Mouse (Mus musculus): ENCODE results near the gene Sprtn.
A peak's percentile ranks its signal among the peaks of the same experiment; 100 is the strongest.

The Sprtn gene

DNA sequence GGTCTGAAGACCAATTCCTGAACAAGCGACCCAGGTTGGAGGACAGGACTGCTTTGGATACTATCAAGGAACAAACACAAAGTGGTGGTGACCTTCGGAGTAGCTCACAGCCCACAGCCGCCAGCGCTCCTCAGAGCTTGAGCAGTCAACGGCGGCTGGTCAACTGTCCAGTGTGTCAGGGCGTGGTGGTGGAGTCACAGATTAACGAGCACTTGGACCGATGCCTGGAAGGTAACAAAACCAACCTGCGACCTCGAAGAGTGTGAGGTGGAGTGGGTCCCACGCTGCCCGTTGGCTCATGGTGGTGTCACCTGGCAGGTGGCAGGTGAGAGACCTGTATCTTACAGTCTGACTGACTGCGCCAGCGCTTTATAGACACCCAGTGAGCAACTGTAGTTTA is 5.5 kb downstream of the Sprtn start:
- DNase-seq (ENCODE audit: low spot score): no peak

DNA sequence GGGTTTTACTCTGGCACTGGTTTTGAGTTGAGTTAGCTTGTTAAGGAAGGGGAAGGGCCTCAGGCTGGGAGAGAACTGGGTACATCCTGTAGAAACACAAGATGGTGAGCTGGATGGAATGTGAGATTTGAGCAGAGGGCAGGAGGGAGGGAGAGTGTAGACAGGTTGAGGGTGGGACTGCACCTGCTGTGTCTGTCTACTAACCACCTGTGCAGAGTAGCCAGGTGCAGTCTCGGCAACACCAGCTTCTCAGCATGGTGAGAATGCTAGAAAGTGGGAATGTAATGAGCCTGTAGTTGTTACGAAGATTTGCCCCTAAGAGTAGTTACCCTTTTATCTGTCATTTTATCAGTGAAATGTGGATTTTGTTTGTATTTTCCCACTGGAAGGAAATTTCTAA is 7.8 kb downstream of the Sprtn start:
- no peak for DNase-seq (ENCODE audit: low spot score)

DNA sequence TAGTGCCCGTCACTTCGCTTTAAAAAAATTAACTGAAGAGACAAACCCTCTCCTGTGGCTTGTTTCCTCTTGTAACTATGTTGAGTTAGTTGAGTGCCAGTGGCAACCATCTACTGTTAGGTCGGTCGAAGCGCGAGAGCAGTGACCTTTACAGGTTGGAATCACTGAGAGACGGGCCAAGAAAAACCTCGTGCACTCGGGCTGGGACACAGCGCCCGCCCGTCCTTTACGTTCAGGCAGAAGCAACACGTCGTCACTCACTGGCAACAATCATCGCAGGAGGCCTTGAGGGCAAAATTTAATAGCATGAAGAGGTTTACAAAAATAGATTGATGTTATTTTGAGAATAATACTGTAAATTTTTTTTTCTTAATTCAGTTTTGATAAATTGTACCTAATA is 12.2 kb downstream of the Sprtn start:
- no peak for DNase-seq (ENCODE audit: low spot score)

DNA sequence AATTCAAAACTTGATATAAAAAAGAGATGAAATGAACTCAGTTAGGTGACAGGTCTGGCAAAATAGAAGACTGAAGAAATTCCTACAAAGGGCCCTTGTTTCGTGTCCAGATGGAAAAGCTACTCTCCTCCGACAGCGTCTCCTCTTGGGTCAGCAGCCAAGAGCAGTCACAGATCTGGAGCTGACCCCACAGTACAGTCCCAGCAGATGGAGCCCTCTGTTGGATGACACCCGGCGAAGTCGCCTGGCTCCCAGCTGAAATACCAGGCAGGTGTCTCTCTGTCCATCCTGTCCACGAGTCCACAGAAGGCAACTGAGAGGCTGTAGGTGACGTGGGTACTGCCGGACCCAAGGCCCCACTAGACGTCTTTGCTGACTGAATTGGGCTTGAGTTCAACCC is 12.7 kb downstream of the Sprtn start:
- no peak for DNase-seq (ENCODE audit: low spot score)

DNA sequence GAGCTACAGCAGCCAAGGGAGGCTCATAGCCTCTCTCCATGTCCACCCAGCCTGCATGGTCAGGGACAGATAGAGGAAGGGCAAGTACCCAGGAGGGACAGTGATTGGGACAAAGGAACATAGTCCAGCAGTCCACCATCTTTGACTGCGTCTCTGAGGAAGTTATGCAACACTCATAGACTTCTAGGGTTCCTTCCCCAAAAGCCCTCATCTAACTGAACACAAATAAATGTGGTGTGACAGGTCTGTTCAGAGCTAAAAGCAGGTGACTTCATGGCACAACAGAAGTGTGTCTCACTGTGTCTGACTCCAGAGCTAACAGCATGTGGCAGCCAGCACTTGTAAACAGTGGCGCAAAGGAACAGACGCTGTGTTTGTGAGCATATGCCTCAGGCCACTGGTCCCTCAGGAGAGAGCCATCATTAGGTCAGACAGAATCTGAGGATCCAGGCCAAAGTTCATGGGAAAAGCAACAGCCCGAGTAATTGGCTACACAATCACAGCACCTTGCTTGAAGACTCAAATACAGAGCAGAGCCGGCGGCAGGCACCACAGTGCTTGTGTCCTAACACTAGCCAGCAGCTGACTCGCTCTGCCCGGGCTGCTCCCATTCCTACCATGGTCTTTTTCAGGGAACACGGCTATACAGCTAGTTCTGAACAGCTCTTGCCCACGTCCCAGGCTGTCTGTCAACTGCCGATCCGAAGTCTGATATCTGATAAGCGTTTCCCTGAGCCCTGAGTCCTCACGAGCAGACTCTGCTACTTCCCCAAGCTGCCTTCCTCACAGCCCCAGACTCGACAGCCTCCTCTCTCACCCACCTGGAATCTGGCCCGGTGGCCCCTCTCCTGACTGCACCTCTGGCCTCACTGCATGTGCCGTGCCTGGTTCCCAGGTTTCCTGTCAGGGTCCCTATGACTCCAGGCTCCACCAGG is 14.5 kb downstream of the Sprtn start:
- no peak for DNase-seq (ENCODE audit: low spot score)

DNA sequence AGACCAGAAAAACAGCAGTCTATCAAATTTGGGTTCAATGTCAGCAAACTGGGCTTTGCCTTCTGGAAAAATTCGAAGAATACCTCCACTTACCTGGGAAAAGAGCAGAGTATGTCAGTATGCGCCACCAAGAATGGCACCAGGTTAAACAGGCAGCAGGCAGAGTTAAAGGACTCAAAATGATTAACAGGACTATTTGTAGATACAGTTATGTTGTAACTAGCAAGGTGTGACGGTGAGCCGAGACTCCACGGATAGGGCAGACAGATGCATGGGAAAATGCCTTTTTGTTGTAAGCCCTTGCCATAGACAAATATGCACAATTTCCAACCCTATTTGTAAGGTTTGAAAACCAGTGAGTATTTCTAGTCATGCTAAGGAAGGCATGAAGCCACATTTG is 16.4 kb downstream of the Sprtn start:
- DNase-seq (ENCODE audit: low spot score): no peak

DNA sequence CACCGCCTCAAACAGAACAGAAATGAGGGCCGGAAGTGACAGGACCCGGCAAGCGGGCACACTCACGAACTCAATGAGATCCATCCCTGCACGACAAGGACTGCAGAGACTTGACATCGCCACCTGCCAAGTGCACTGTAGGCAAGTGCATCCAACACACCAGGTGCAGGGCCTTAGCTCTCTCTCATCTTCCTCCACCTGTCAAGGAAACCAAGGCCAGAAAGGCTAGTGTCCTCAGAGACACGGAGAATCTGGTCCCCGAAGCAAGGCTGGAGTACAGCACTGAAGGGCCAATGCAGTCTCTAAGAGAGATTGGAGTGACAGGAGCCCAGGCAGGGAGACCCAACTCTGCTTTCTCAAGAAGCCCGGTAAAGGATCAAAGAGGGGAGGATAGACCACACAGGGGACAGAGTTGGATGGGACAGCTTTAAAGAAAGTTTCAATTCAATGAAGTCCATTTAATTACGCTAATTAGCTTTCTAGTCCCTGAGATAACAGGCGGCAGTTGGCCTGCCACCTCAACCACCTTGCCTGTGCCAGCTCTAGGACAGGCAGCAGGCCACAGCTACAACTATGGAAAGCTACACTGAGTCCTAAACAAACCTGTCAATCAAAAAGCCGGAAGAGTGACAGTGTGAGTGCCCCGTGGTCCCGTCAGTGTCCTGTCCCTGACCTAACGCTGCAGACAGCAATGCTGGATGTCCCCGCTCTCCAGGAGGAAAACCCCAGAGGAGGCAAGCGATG is 20.2 kb downstream of the Sprtn start:
- no peak for DNase-seq (ENCODE audit: low spot score)

DNA sequence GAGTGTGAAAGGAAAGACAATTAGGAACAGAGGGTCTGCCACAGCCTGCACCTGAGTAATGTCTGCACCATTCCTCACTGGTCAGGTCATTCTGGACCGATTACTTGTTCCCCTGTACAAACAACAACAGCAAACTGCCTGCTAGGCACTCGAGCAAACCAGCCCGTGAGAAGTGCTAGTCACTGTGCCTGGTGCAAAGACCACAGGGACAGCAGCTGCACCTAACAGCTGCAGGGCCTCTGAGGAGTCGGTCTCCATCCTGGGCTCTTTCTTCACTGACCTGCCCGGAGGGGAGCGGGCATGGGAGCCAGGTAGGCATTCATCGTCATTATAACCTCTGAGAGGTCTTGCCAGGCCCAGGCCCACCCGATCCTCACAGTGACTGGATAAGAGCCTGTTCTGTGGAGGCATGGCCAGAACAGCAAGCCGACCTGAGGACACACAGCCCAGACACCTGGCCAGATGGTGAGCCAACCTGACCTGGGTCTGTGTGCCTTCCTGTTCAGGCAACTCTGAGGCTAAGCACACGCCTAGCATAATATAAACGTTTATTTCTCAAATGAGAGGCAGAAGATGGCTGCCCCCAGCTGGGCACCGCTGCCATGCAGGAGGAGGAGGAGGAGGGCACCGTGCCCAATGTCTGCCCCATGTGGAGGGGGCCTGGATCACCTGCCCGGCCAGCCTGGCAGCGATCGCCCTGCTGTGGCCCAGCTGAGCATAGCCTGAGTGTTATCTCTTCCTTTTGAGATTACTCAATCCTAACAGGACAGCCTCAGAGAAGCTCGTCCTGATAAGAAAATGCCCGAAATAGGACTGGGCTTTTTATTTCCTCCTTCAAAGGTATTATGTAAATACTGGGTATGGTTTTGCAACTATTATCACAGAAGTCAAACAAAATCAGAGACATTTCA is 23.9 kb downstream of the Sprtn start:
- peak; percentile 28 for DNase-seq (ENCODE audit: low spot score)

DNA sequence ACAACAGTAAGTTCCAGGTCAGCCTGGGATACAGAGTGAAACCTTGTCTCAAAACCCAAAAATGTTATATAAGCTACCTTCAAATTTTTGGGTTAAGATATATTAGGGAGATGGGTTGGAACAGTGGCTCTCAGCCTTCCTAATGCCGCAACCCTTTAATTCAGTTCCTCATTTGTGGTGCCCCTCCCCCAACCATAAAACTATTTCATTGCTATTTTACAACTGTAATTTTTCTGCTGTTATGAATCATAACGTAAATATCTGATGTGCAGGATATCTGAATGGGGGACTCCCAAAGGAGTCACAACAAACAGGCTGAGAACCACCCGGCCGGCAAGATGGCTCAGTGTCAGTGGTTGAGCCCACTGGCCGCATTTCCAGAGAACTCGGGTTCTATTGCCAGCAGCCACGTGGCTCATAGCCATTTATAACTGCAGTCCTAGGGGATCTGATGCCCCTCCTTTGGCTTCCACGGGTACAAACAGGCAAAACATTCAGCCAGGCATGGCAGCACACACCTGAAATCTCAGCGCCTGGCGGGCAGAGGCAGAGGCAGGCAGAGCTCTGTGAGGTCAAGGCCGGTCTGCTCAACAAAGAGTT is 24.9 kb downstream of the Sprtn start:
- DNase-seq (ENCODE audit: low spot score): no peak

DNA sequence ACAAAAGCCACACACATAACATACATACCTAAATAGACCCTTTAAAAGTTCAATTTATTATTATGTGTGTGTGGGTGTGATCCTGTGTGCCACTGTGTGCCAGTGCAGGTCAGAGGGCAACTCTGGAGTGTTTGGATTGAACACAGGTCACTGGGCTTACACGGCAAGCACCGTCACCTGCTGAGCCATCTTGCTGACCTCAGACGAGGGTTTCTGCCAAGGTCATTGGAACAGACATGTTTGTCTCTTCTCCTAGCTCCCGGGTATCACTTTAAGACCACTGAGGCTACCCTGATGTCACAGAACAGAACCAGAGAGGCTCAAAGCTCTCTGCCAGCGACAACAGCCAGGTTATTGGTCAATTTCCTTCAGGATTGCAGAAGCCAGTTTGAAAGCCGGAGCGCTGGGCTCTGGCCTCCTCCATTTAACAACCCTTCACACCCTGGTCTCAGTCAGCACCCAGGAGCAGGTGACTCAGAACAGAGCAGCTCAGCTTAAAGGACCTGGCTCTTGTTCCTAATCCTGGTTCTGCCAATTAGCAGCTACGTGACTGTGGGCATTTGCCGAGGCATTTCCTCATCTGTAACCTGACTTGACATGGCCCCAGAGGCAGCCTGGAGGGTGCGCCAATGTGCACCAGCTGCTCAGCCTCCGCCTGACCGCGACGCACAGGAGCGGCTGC is 26.4 kb downstream of the Sprtn start:
- DNase-seq (ENCODE audit: low spot score): no peak

DNA sequence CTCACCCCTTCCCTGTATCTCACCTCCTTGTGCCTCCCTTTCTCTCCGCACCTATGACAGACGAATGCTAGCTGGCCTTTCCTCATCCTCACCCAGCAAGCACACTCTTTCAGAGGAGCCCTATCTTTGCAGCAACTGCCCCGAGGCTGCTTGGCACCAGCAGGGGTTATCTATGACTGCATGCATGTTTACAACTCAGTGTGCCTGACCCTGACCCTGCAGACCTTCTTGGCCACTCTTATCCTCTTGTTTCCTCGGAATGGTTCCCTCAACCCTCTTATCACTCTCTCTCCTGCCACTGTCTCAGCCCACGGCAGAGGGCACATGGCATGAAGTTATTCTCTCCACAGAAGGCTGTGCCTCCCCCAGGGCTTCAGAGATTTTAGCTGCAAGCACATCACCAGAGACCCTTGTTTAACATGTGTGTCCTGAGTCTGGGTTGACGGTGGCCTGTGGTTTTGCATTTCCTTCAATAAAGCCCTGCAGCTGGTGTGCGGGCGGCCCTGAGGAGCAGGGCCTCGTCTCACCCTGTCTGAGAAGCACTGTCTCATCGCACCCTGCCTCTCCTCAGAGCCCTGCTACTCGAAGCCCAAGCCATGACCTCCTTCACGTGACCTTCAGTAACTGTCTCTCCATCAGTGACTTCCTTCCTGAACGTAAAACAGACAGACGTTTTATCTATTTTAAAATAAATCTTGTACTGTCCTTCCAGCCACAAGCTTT is 28.0 kb downstream of the Sprtn start:
- DNase-seq (ENCODE audit: low spot score): peak; percentile 36

DNA sequence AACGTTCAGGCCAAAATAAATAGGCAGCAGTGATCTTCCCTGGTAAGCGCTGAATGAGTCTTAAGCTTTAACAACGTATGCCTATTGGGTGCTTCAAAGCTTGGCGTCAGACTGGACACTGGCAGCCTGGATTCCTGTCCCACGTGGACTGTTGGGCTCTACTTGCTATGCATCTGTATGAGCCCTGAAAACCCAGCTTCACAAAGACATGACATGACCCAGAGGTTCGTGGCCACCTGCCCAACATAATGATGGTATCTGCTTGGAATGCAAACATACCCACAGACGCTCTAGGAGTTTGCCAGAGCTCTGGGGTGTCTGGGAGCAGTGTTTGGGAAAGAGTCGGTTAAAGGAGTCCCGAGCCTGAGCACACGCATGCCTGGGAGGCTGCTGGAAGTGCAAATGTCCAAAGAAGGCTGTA is 28.7 kb downstream of the Sprtn start:
- DNase-seq (ENCODE audit: low spot score): peak; percentile 49

DNA sequence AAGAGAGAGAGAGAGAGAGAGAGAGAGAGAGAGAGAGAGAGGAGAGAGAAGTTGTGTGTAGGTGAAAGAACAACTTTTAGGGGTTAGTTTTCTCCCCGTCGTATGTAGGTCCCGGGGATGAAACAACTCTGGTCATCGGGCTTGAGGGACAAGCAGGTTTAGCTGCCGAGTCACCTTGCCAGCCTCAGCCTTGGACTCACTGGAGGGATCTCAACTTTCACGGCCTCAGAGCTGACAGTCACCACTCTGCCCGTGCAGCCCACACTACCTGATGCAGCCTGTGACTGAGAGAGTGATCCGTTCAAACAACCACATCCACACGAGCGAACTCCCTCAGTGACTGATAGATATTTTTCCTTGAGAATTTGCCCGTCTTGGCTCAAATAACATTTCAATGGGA is 31.3 kb downstream of the Sprtn start:
- no peak for DNase-seq (ENCODE audit: low spot score)

DNA sequence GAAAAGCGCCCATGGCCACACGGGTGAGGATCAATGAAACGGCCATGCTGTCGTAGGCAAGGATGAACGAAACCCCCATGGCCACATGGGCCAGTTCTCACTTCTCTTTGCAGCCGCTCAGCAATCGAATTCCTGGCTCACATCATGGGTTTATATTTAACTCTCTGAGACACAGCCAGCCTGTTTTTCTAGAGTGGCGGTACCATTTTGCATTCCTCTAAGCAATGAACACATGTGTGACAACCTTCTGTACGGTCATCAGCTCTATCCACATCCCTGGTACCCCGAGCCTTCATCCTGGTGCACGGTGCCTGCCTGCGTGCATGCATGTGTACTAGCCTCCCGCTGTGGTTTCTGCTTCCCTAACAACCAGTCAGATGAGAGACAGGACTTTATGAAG is 32.4 kb downstream of the Sprtn start:
- DNase-seq (ENCODE audit: low spot score): no peak

DNA sequence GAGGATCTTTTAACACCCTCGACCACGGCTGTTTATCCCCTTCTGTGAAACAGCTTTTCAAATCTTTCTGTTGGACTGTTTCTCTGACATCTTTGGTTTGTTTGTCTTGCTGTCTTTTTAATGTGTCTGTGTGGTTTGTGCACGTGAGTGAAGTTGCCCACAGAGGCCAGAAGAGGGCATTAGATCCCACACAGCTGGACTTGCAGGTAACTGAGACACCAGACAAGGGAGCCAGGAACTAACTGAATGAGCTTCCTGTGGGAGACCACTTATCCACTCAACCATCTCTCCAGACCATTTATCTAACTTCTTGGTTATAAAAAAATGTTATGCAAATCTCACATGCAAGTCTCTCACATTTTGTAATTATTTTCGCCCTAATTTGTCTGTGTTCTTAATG is 33.0 kb downstream of the Sprtn start:
- no peak for DNase-seq (ENCODE audit: low spot score)

DNA sequence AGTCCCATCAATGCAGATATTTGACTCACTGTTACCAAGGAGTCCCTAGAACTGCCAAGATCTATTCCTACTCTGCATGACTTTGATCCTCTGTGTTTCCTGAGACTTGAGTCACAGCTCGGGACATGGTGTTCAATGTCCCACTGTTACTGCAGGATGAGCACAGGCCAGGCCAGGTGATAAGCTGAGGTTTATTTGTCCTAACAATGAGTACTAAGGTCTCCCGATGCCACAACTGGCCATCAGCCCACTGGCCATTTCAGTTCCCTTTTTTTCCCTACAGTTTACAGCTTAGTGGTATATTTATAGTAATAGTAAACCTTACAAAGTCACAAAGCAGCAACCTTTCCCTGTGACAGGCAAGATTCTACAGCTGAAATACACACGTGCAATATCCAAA is 34.7 kb downstream of the Sprtn start:
- DNase-seq (ENCODE audit: low spot score): no peak

DNA sequence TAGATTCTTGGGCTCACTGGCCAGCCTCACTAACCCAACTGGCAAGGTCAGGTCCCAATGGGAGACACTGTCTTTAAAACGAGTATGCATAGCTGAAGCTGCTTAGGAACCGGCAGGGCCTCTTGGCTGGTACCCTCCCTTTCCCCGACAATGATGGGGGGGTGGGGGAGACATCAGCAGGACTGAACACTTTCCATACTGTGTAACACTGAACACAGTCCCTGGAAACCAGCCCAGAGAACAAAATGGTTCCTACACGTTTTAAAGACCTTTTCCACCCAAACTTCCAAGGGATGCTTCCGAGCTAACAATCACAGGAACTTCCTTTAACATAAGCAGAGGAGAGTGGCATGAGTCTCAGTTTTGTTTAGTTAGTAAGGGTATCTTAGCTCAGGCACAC is 37.4 kb downstream of the Sprtn start:
- no peak for DNase-seq (ENCODE audit: low spot score)

DNA sequence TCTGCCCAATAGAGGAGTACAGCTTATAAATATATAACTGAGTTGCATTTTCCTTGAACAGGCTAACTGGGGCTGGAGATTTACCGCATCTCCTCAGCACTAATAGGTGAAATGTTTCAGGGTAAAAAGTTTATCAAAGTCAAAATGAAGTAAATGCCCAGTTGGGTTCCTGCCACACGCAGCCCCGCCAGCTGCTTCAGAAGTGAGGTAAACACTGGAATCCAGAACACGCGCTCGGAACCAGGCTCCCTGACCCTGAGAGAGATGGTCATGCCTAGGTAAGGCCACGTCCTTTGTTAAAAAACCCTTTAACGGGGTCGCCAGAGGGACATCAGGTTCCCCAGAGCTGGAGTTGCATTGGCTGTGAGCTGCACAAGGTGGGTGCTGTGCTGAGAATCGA is 39.0 kb downstream of the Sprtn start:
- DNase-seq (ENCODE audit: low spot score): no peak

DNA sequence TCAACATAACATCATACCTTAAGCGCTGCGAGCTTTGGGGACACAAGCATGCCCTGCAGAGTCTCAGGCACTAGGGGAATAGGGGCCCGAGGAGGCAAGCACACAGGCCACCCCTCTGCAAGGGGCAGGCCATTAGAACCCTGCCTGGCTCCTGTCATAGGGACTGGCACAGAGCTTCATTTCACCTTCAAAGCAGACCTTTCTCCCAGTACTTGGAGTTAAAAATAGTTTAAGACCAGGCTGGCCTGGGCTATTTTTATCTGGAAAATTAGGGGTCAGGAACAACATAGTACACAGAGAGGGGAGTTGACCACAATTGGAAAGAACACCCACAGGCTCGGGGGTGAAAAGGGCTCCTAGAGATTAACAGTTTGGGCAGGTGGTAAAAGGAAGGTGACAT is 39.6 kb downstream of the Sprtn start:
- no peak for DNase-seq (ENCODE audit: low spot score)

DNA sequence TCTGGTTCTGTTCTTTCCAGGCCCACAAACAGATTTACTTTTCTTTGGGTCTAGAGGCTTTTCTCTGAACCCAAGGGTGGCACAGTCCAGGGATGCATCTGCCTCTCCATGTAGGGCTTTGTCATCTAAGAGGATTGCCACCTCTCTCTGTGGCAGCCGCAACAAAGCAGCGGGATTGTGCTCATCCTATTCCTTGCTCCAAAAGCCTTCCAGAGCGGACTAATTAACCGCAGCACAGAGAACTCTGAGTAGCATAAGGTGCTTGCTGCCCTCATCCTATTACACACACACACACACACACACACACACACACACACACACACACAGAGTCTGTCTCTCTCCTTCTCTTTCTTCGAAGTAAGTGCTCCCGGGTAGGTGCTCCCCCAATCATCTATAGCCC is 46.1 kb downstream of the Sprtn start:
- DNase-seq (ENCODE audit: low spot score): no peak

DNA sequence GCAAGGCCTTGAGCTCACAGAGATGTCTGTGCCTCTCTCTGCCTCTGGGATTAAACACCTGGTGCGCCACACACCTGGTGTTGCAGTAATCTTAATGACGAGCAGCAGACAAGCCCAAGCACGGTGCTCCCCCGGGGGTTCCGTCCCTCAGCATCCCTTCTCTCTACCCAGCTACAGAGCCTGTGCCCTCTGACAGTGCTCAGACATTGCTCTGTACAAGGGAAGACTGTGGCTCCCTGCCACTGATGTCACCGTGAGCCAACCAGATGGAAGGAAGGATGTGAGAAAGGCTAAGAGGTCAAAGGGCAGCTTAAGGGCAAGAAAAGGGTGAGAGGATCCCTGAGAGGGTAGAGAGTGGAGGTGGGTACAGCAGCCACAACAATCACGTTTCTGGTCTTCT is 46.7 kb downstream of the Sprtn start:
- no peak for DNase-seq (ENCODE audit: low spot score)

Data from ovary, adult 18-20 months (tissue).